Mouse (Mus musculus) hematopoietic stem cell, adult 5-6 weeks (primary cell): ENCODE results near the gene Hif3a. TPM values are rescaled to one million over a fixed set of nuclear protein-coding genes. Genes with fewer than 3 reads are reported as not detected.
"Not testable (repeated sequence)": the region's sequence is repeated elsewhere in the genome, so short reads cannot be mapped to it uniquely, and the experiment has no call there.

Experiments used
- ATAC-seq, 2 experiments: fragments of 125-278 bp in 1 of 2; replicated peaks in 1 of 2; 2 replicates each; pipeline ENCODE4 v1.8.0; 2016 to 2017; ENCODE audit warnings: inconsistent platforms in 2 of 2, mild to moderate bottlenecking in 2 of 2, moderate number of reproducible peaks in 2 of 2, low read depth in 1 of 2, moderate TSS enrichment in 1 of 2; ENCODE audit not compliant: low FRiP score in 2 of 2, poor library complexity in 2 of 2, severe bottlenecking in 2 of 2, insufficient read depth in 1 of 2, low TSS enrichment in 1 of 2
- total RNA-seq: library from RNA; stranded (forward); fragments of 172-1452, 232-1000 nt; gene quantifications from 2 replicates; pipeline ENCODE4 v1.2.3, GENCODE M21; 2017

Gene Hif3a
- 1.0 and 6.9 TPM in 2 replicates for total RNA-seq

DNA sequence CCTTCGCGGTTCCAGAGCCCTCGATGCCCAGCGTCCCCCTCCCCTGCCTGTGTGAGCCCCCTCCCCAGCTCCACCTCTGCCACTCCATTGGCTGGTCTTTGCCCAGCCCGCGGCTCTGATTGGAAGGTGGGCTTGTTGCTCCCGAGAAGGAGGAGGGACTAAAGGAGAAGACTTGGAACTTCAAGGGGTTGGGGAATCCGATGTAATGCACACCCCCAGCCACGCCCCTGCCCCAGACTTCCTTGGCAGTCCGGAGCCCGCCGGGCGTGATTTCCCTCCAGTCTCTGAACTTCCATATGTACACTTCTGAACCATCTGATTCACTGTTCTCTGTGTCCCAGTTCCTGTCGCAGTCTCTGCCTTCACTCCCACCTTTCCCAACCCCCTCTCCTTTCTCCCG lies at the start of gene Hif3a:
Gene Hif3a (minus strand): TSS at position 39 of the 400 bp plus-strand sequence.
- no peak for ATAC-seq

- ATAC-seq: not testable (repeated sequence)
Observed at GRCm38 (mm10) chr7:17101631-17102030, 39.4 kb upstream of the Hif3a start.

GRCm38 (mm10) chr7:17091280-17091679 lies 29.1 kb upstream of the Hif3a start:
- peak in 1 of 2 experiments; percentile 48; a peak in 1 of 4 replicates for ATAC-seq

- ATAC-seq: no peak
Observed at GRCm38 (mm10) chr7:17090058-17090585, 27.9 kb upstream of the Hif3a start.

- no peak for ATAC-seq
Observed at GRCm38 (mm10) chr7:17087731-17088130, 25.5 kb upstream of the Hif3a start.

GRCm38 (mm10) chr7:17082766-17083165 lies 20.5 kb upstream of the Hif3a start:
- no peak for ATAC-seq

GRCm38 (mm10) chr7:17078076-17078654 lies 15.9 kb upstream of the Hif3a start:
- ATAC-seq: no peak

- ATAC-seq: no peak
Observed at GRCm38 (mm10) chr7:17076542-17076941, 14.3 kb upstream of the Hif3a start.

DNA sequence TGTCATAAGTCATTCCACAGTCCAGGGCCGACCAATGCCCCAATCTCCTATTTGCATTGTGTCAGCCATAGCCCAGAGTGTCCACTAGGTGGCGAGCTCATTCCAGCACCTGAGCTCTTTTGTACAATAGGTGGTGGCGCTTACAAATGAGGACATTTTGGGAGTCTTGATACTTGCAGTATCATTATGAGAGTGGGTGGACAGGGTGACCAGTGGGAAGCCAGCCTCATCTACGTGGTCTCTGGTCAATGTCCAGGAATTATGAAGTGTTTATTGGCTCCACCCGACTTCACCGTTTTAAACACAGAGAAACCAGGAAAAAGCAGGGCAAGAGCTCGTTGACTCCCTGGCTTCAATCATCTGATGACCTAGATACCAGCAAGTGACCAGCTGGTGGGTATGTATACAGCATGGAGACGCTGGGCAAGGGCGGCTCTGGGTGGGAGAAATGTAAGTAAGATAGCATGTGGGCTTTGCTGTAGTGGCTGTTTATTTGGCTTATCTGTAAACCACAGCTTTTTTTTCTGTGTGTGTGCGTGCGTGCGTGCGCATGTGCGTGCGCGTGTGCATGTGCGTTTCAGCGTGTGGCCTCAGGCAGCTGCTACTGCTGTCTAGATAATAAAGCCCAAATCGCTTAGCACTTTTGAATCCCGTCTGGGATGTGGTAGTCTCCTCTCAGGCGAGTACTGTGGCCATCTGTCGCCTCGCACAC lies 11.8 kb upstream of the Hif3a start, which contains the start of gene Psg16:
Gene Psg16 (plus strand): TSS at position 137 of the 712 bp plus-strand sequence.
- ATAC-seq: peak; percentile 83 to 92

GRCm38 (mm10) chr7:17073513-17073903 lies 11.3 kb upstream of the Hif3a start:
- ATAC-seq: no peak

- ATAC-seq: not testable (repeated sequence)
Observed at GRCm38 (mm10) chr7:17067651-17068050, 5.4 kb upstream of the Hif3a start.

GRCm38 (mm10) chr7:17067000-17067399 lies 4.8 kb upstream of the Hif3a start:
- no peak for ATAC-seq

- ATAC-seq: peak; percentile 59 to 78
Observed at GRCm38 (mm10) chr7:17066412-17066811, 4.2 kb upstream of the Hif3a start.

- ATAC-seq: no peak
Observed at GRCm38 (mm10) chr7:17065620-17066019, 3.4 kb upstream of the Hif3a start.

DNA sequence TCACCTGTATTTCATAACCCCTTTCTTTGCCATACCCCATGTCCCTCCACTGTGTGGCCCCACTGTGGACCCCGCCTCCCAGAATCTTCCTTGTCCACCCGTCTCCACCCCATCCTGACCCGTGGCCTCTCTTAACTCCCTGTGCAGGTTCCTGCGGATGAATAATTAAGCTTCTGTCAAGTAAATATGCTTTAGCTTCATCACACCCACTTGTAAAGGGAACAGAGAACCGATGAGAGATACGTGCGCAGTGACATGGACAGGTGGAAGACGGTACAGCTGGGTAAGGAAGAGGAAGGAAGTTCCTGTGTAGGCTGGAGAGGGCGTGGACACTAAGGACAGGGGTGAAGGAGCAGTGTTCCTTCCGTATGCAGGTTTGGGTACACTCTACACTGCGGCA lies 618 bp upstream of the Hif3a start:
- peak in 1 of 2 experiments; percentile 34; a peak in 3 of 4 replicates for ATAC-seq

DNA sequence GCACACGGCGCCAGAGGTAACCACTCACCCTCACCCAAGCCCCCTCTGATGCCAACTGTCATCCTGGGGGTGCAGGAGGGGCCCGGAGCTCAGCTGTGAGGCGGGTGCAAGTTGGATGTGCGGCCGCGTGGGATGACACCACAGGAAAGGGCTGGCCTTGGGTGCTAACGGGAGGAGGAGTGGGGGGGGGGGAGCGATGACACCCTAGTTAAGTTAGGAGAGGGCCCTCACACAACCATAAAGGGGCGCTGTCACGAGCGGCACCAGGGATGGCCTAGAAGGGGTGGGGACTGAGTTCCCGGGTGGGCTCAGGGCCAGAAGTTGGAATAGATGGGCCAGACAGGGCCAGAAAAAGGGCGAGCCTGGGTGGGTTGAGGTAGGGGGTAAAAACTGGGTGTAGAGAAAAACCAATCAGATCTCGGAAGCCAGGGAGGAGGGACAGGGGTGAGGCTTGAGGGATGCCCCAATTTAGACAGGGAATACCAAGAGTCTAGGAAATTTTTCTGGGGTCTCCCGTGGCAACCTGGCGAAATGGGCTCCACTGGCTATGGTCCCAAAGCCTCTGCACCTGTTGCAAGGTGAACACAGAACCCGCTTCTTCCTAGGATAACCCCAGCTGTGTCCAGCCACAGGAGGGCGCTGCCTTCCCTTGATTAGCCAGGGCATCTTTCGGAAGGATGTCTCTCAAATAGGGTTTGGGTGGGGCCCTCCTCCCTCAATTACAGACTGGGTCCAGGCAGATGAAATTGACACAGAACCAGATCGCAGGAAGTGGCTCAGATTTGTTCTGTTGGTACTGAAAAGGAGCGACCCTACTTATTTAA lies 1.2 kb downstream of the Hif3a start:
- ATAC-seq: no peak

GRCm38 (mm10) chr7:17060031-17060781 lies 2.0 kb downstream of the Hif3a start:
- peak; percentile 18 to 20; a peak in 3 of 4 replicates for ATAC-seq
